Mouse (Mus musculus): ENCODE measurements around the gene Baiap2.

The Baiap2 gene

GRCm38 (mm10) chr11:119942727-119943427, at the start of gene Baiap2:
Gene Baiap2 (plus strand): TSS chr11:119942763.
- DNase-seq (ENCODE audit: low spot score in 2 of 2): peak; percentile 94 to 99

GRCm38 (mm10) chr11:119893667-119894236, 48.8 kb upstream of the Baiap2 start:
- no peak for DNase-seq (ENCODE audit: low spot score in 2 of 2)

GRCm38 (mm10) chr11:119894634-119895033, 47.9 kb upstream of the Baiap2 start:
- peak in 1 of 2 experiments; percentile 42 for DNase-seq (ENCODE audit: low spot score in 2 of 2)

- DNase-seq (ENCODE audit: low spot score in 2 of 2): no peak
These were observed 45.5 kb upstream of the Baiap2 start for GRCm38 (mm10) chr11:119897041-119897440.

- DNase-seq (ENCODE audit: low spot score in 2 of 2): no peak
These were observed 43.6 kb upstream of the Baiap2 start for GRCm38 (mm10) chr11:119898976-119899375.

- DNase-seq (ENCODE audit: low spot score in 2 of 2): no peak
These were observed 41.4 kb upstream of the Baiap2 start for GRCm38 (mm10) chr11:119901174-119901573.

GRCm38 (mm10) chr11:119902891-119903290, 39.7 kb upstream of the Baiap2 start:
- no peak for DNase-seq (ENCODE audit: low spot score in 2 of 2)

GRCm38 (mm10) chr11:119904621-119905286, 37.8 kb upstream of the Baiap2 start:
- DNase-seq (ENCODE audit: low spot score in 2 of 2): peak; percentile 39 to 70

- DNase-seq (ENCODE audit: low spot score in 2 of 2): no peak
These were observed 36.8 kb upstream of the Baiap2 start for GRCm38 (mm10) chr11:119905794-119906193.

- no peak for DNase-seq (ENCODE audit: low spot score in 2 of 2)
These were observed 35.4 kb upstream of the Baiap2 start for GRCm38 (mm10) chr11:119907006-119907650.

GRCm38 (mm10) chr11:119907711-119908110, 34.9 kb upstream of the Baiap2 start:
- no peak for DNase-seq (ENCODE audit: low spot score in 2 of 2)

GRCm38 (mm10) chr11:119909436-119909835, 33.1 kb upstream of the Baiap2 start:
- DNase-seq (ENCODE audit: low spot score in 2 of 2): peak; percentile 53 to 79

- DNase-seq (ENCODE audit: low spot score in 2 of 2): no peak
These were observed 29.7 kb upstream of the Baiap2 start for GRCm38 (mm10) chr11:119912845-119913244.

- peak; percentile 90 for DNase-seq (ENCODE audit: low spot score in 2 of 2)
These were observed 29.1 kb upstream of the Baiap2 start, which contains the start of gene Chmp6 for GRCm38 (mm10) chr11:119913291-119913934. Gene Chmp6 (plus strand): TSS chr11:119913441.

GRCm38 (mm10) chr11:119913935-119914314, 28.6 kb upstream of the Baiap2 start:
- no peak for DNase-seq (ENCODE audit: low spot score in 2 of 2)

- DNase-seq (ENCODE audit: low spot score in 2 of 2): no peak
These were observed 28.2 kb upstream of the Baiap2 start for GRCm38 (mm10) chr11:119914381-119914780.

GRCm38 (mm10) chr11:119915666-119916065, 26.9 kb upstream of the Baiap2 start:
- DNase-seq (ENCODE audit: low spot score in 2 of 2): no peak

GRCm38 (mm10) chr11:119916102-119916790, 26.3 kb upstream of the Baiap2 start:
- DNase-seq (ENCODE audit: low spot score in 2 of 2): peak in 1 of 2 experiments; percentile 30

GRCm38 (mm10) chr11:119916834-119917469, 25.6 kb upstream of the Baiap2 start:
- no peak for DNase-seq (ENCODE audit: low spot score in 2 of 2)

GRCm38 (mm10) chr11:119918521-119918920, 24.0 kb upstream of the Baiap2 start:
- DNase-seq (ENCODE audit: low spot score in 2 of 2): no peak

- no peak for DNase-seq (ENCODE audit: low spot score in 2 of 2)
These were observed 23.1 kb upstream of the Baiap2 start for GRCm38 (mm10) chr11:119919432-119919831.
